Mouse (Mus musculus) liver, postnatal 0 days (tissue): ENCODE results near the gene Kifc3.

Experiments used
- CTCF ChIP-seq: sonication (generic); IDR thresholded peaks from 2 replicates; pipeline ENCODE4 v1.5.1; 2016; ENCODE audit warnings: antibody characterized with exemption, low read depth
- EP300 ChIP-seq: IDR thresholded peaks from 2 replicates; pipeline ENCODE4 v1.6.1; 2016; ENCODE audit warnings: antibody characterized with exemption, low read depth, mild to moderate bottlenecking

DNA sequence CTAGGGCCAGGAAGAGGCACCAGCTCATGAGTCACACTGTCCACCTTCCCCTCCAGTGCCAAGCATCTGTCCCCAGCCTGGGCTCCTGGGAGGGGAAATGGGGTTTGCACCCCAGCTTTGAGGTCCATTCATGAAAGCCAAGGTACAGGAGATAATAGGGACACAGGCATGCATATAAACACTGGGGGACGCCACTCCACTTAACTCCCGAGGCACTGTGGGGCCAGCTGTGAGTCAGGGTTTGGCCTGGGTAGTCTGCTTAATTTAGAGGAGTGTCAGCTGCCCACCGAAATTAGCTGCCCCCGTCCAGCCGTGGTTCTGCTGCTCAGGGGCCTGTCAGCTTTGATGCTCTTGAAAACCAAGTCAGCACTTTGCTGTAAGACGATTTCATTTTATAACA is 39.8 kb downstream of the Kifc3 start:
- TF ChIP-seq EP300 (no peak), CTCF (no peak)
